Mouse (Mus musculus) midbrain, postnatal 0 days (tissue): ENCODE results near the gene 1700092M07Rik. TPM values are rescaled to one million over a fixed set of nuclear protein-coding genes. Genes with fewer than 3 reads are reported as not detected.

ENCODE experiments used
- ATAC-seq: fragments of 200-750 bp; cut with Nextera tagmentation; 2 replicates; pipeline ENCODE4 v1.8.0; 2017; ENCODE audit warnings: moderate number of reproducible peaks, mild to moderate bottlenecking, moderate TSS enrichment, moderate library complexity; ENCODE audit not compliant: low FRiP score
- DNase-seq: peaks from one replicate; pipeline ENCODE4 v3.0.0-alpha.2; 2015; ENCODE audit warnings: low spot score
- H3K27ac ChIP-seq: fragments of 300-500 bp; sonication (generic); 2 replicates; pipeline ENCODE4 v1.5.1; 2014; ENCODE audit warnings: low read depth, mild to moderate bottlenecking, low read length, mixed read lengths
- H3K27me3 ChIP-seq: fragments of 300-500 bp; sonication (generic); 2 replicates; pipeline ENCODE4 v1.6.1; 2014; ENCODE audit warnings: low read length, control low read depth, mixed read lengths; ENCODE audit not compliant: insufficient read depth
- H3K36me3 ChIP-seq: fragments of 300-500 bp; sonication (generic); 2 replicates; pipeline ENCODE4 v1.6.1; 2014; ENCODE audit warnings: low read length, control low read depth, mixed read lengths; ENCODE audit not compliant: insufficient read depth
- H3K4me1 ChIP-seq: fragments of 300-500 bp; sonication (generic); 2 replicates; pipeline ENCODE4 v1.6.1; 2014; ENCODE audit warnings: mild to moderate bottlenecking, control low read depth, antibody characterized with exemption, low read length, mixed read lengths; ENCODE audit not compliant: insufficient read depth
- H3K4me2 ChIP-seq: fragments of 300-500 bp; sonication (generic); 2 replicates; pipeline ENCODE4 v1.6.1; 2014; ENCODE audit warnings: low read depth, mild to moderate bottlenecking, low read length, mixed read lengths; ENCODE audit not compliant: poor library complexity, severe bottlenecking
- H3K4me3 ChIP-seq: fragments of 300-500 bp; sonication (generic); 2 replicates; pipeline ENCODE4 v1.5.1; 2014; ENCODE audit warnings: low read depth, mild to moderate bottlenecking, low read length, moderate library complexity
- H3K9ac ChIP-seq: fragments of 300-500 bp; sonication (generic); replicated peaks from 2 replicates; pipeline ENCODE4 v1.6.1; 2014; ENCODE audit warnings: mild to moderate bottlenecking, low read length, moderate library complexity, mixed read lengths; ENCODE audit not compliant: poor library complexity, severe bottlenecking
- H3K9me3 ChIP-seq: fragments of 300-500 bp; sonication (generic); 2 replicates; pipeline ENCODE4 v1.6.1; 2016; ENCODE audit warnings: low read length, control low read depth
- CTCF ChIP-seq: IDR thresholded peaks from 2 replicates; pipeline ENCODE4 v1.5.1; 2016; ENCODE audit warnings: antibody characterized with exemption, mild to moderate bottlenecking
- WGBS: fragments of 180-500 bp; shearing (Covaris S2); extraction: QIAGEN DNeasy Blood & Tissue Kit; methylation state at CpG from one replicate; pipeline ENCODE4 v1.1.7; 2014; 5-methylcytosine and 5-hydroxymethylcytosine counted together
- microRNA-seq: library from miRNA; unstranded; fragments of <30 nt; microRNA quantifications from one replicate; pipeline ENCODE4, GENCODE M21; 2016; ENCODE audit warnings: borderline number of aligned reads
- polyA plus RNA-seq: library from polyadenylated mRNA; unstranded; fragments of >200 nt; fragmentation: Nextera tagmentation; extraction: Ambion mirVana; gene quantifications from 2 replicates; pipeline ENCODE4 v1.2.1, GENCODE M21; 2015
- total RNA-seq: library from RNA; depleted of rRNA; stranded (reverse); fragments of >200 nt; gene quantifications from 2 replicates; pipeline ENCODE4 v1.2.3, GENCODE M21; 2014; rRNA removed

1700092M07Rik gene
- total and polyA plus RNA-seq, 2 experiments from 2014 or later = 0.64 TPM; not detected in 1

DNA sequence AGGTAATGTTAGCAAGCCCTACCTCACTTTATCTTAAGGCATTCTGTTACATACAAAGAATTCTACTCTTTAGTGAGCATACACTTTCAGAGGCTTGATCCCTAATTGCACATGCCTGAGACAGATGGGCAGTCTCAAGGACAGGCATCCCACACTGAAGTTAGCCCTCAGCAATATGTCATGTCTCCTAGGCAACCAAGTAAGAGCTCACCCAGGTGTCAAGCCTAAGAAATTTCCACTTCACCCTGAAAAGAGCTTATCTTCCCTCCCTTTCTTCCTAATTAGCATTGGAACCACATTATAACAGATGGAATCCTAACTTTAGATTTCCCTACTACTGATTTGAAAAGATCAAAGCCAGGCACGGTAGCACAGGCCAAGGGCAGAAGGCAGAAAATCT lies 48.7 kb downstream of the 1700092M07Rik start:
- no peaks in the 10 kb centered on the region for H3K27me3 ChIP-seq
- no peaks in the 10 kb centered on the region for H3K4me1 ChIP-seq
- WGBS = 15% methylated on average over 1 of the region's 1 CpGs
- no peak overlapping the region for H3K9ac ChIP-seq
- H3K4me3 ChIP-seq = no peak overlapping the region
- no peaks in the 10 kb centered on the region for H3K9me3 ChIP-seq
- DNase-seq (no peak), ATAC-seq (no peak)
- H3K27ac ChIP-seq = no peak overlapping the region; the same call in 1 of the 2 replicates
- H3K4me2 ChIP-seq = no peak overlapping the region
- H3K36me3 ChIP-seq = peaks cover 12% of the 10 kb centered on the region
- no peak for TF ChIP-seq CTCF

DNA sequence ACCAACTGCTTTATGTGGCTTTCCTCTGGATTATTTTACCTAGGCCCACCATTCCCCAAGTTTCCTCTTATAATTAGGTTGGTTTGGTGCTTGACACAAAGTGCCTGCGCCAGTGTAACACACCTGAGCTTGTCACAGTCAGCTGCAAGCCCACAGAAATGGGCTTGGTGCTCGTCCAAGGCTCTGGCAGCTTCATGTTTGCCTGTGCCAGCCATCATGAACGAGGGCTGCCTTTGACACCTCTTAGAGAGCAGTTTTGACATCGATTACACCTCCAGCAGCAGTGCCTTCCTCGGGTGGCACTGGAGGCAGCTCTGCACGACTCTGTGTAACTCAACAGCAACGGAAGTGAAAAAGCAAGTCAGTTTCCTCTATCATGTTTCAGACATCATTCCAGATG lies 49.7 kb downstream of the 1700092M07Rik start:
- H3K27ac ChIP-seq = no peak overlapping the region
- no peak for DNase-seq
- 83% methylated on average over 7 of the region's 7 CpGs for WGBS
- no peak overlapping the region for H3K4me2 ChIP-seq
- no peaks in the 10 kb centered on the region for H3K4me1 ChIP-seq
- H3K27me3 ChIP-seq = no peaks in the 10 kb centered on the region
- no peaks in the 10 kb centered on the region for H3K9me3 ChIP-seq
- no peak for TF ChIP-seq CTCF
- H3K9ac ChIP-seq = no peak overlapping the region
- no peak overlapping the region for H3K4me3 ChIP-seq
- no peak for ATAC-seq
- H3K36me3 ChIP-seq = peaks cover 18% of the 10 kb centered on the region

Small RNA genes within 50 kb of the gene (microRNA-seq; reads per million reads assigned to microRNA genes)
- not detected for gene Mir6992

Other genes starting within 250 kb of the 1700092M07Rik start
Only the 30 nearest of the 33 such genes appear.
- gene Slc22a8, start 149.5 kb upstream of the 1700092M07Rik start, total RNA-seq = 12.9 and 14.7 TPM in 2 replicates
- 20.3 and 20.9 TPM in 2 replicates for gene Slc22a8, start 149.5 kb upstream of the 1700092M07Rik start, polyA plus RNA-seq
- 17.2 and 18.3 TPM in 2 replicates for gene Slc22a6, start 122.7 kb upstream of the 1700092M07Rik start, total RNA-seq
- gene Slc22a6, start 122.7 kb upstream of the 1700092M07Rik start, polyA plus RNA-seq = 13.1 and 14.7 TPM in 2 replicates
- gene Chrm1, start 76.9 kb upstream of the 1700092M07Rik start, total RNA-seq = 1.3 and 1.9 TPM in 2 replicates
- gene Chrm1, start 76.9 kb upstream of the 1700092M07Rik start, polyA plus RNA-seq = 1.0 and 1.1 TPM in 2 replicates
- gene Slc3a2, start 17.3 kb upstream of the 1700092M07Rik start, total RNA-seq = 111 and 133 TPM in 2 replicates
- 212 and 223 TPM in 2 replicates for gene Slc3a2, start 17.3 kb upstream of the 1700092M07Rik start, polyA plus RNA-seq
- 50.9 and 65.7 TPM in 2 replicates for gene Wdr74, start 4.9 kb upstream of the 1700092M07Rik start, total RNA-seq
- 85.9 and 88.2 TPM in 2 replicates for gene Wdr74, start 4.9 kb upstream of the 1700092M07Rik start, polyA plus RNA-seq
- 112 and 147 TPM in 2 replicates for gene Stx5a, start 695 bp downstream of the 1700092M07Rik start, total RNA-seq
- gene Stx5a, start 695 bp downstream of the 1700092M07Rik start, polyA plus RNA-seq = 104 and 106 TPM in 2 replicates
- gene Nxf1, start 16.4 kb downstream of the 1700092M07Rik start, total RNA-seq = 67.4 and 75.6 TPM in 2 replicates
- gene Nxf1, start 16.4 kb downstream of the 1700092M07Rik start, polyA plus RNA-seq = 90.0 and 92.8 TPM in 2 replicates
- gene Tmem223, start 30.3 kb downstream of the 1700092M07Rik start, total RNA-seq = 210 and 320 TPM in 2 replicates
- gene Tmem223, start 30.3 kb downstream of the 1700092M07Rik start, polyA plus RNA-seq = 202 and 230 TPM in 2 replicates
- 20.4 and 27.3 TPM in 2 replicates for gene Tmem179b, start 33.7 kb downstream of the 1700092M07Rik start, total RNA-seq
- gene Tmem179b, start 33.7 kb downstream of the 1700092M07Rik start, polyA plus RNA-seq = 19.1 and 21.1 TPM in 2 replicates
- gene Taf6l, start 45.7 kb downstream of the 1700092M07Rik start, total RNA-seq = 32.5 and 38.7 TPM in 2 replicates
- gene Taf6l, start 45.7 kb downstream of the 1700092M07Rik start, polyA plus RNA-seq = 25.2 and 26.4 TPM in 2 replicates
- gene Polr2g, start 57.9 kb downstream of the 1700092M07Rik start, total RNA-seq = 67.2 and 67.5 TPM in 2 replicates
- gene Polr2g, start 57.9 kb downstream of the 1700092M07Rik start, polyA plus RNA-seq = 163 and 171 TPM in 2 replicates
- 6.0 and 6.2 TPM in 2 replicates for gene Zbtb3, start 61.8 kb downstream of the 1700092M07Rik start, total RNA-seq
- 3.2 and 4.5 TPM in 2 replicates for gene Zbtb3, start 61.8 kb downstream of the 1700092M07Rik start, polyA plus RNA-seq
- gene Ttc9c, start 78.6 kb downstream of the 1700092M07Rik start, total RNA-seq = 63.0 and 63.8 TPM in 2 replicates
- 38.8 and 45.3 TPM in 2 replicates for gene Ttc9c, start 78.6 kb downstream of the 1700092M07Rik start, polyA plus RNA-seq
- gene Hnrnpul2, start 79.3 kb downstream of the 1700092M07Rik start, total RNA-seq = 25.9 and 36.2 TPM in 2 replicates
- gene Hnrnpul2, start 79.3 kb downstream of the 1700092M07Rik start, polyA plus RNA-seq = 4.6 and 5.5 TPM in 2 replicates
- gene AC129217.1, start 89.1 kb downstream of the 1700092M07Rik start, total RNA-seq = 5.6 and 12.7 TPM in 2 replicates
- gene AC129217.1, start 89.1 kb downstream of the 1700092M07Rik start, polyA plus RNA-seq = not detected in 2 replicates
- 112 and 121 TPM in 2 replicates for gene Bscl2, start 96.7 kb downstream of the 1700092M07Rik start, total RNA-seq
- gene Bscl2, start 96.7 kb downstream of the 1700092M07Rik start, polyA plus RNA-seq = 101 and 108 TPM in 2 replicates
- gene Gng3, start 98.5 kb downstream of the 1700092M07Rik start, total RNA-seq = 103 and 119 TPM in 2 replicates
- gene Gng3, start 98.5 kb downstream of the 1700092M07Rik start, polyA plus RNA-seq = 746 and 809 TPM in 2 replicates
- 2.7 and 3.5 TPM in 2 replicates for gene Lrrn4cl, start 110.0 kb downstream of the 1700092M07Rik start, total RNA-seq
- gene Lrrn4cl, start 110.0 kb downstream of the 1700092M07Rik start, polyA plus RNA-seq = 2.0 and 2.1 TPM in 2 replicates
- gene Ubxn1, start 130.8 kb downstream of the 1700092M07Rik start, total RNA-seq = 73.5 and 73.8 TPM in 2 replicates
- gene Ubxn1, start 130.8 kb downstream of the 1700092M07Rik start, polyA plus RNA-seq = 142 and 143 TPM in 2 replicates
- 22.6 and 26.5 TPM in 2 replicates for gene Uqcc3, start 140.2 kb downstream of the 1700092M07Rik start, total RNA-seq
- 64.2 and 65.0 TPM in 2 replicates for gene Uqcc3, start 140.2 kb downstream of the 1700092M07Rik start, polyA plus RNA-seq
- gene Lbhd1, start 143.0 kb downstream of the 1700092M07Rik start, total RNA-seq = 4.2 and 6.6 TPM in 2 replicates
- 17.7 and 20.6 TPM in 2 replicates for gene Lbhd1, start 143.0 kb downstream of the 1700092M07Rik start, polyA plus RNA-seq
- gene Gm49403, start 143.2 kb downstream of the 1700092M07Rik start, total RNA-seq = not detected in 2 replicates
- gene Gm49403, start 143.2 kb downstream of the 1700092M07Rik start, polyA plus RNA-seq = not detected in 2 replicates
- 17.8 and 23.7 TPM in 2 replicates for gene 1810009A15Rik, start 148.1 kb downstream of the 1700092M07Rik start, total RNA-seq
- gene 1810009A15Rik, start 148.1 kb downstream of the 1700092M07Rik start, polyA plus RNA-seq = 29.2 and 32.9 TPM in 2 replicates
- gene Gm49416, start 148.2 kb downstream of the 1700092M07Rik start, total RNA-seq = 3.8 TPM in 1 of 2 replicates, not detected in the other
- not detected in 2 replicates for gene Gm49416, start 148.2 kb downstream of the 1700092M07Rik start, polyA plus RNA-seq
- 30.3 and 37.8 TPM in 2 replicates for gene Ints5, start 152.3 kb downstream of the 1700092M07Rik start, total RNA-seq
- gene Ints5, start 152.3 kb downstream of the 1700092M07Rik start, polyA plus RNA-seq = 20.2 and 21.8 TPM in 2 replicates
- gene Ganab, start 157.4 kb downstream of the 1700092M07Rik start, total RNA-seq = 86.9 and 88.5 TPM in 2 replicates
- 49.4 and 49.8 TPM in 2 replicates for gene Ganab, start 157.4 kb downstream of the 1700092M07Rik start, polyA plus RNA-seq
- gene B3gat3, start 179.7 kb downstream of the 1700092M07Rik start, total RNA-seq = 111 TPM in 2 replicates
- 95.5 and 99.7 TPM in 2 replicates for gene B3gat3, start 179.7 kb downstream of the 1700092M07Rik start, polyA plus RNA-seq
- gene Rom1, start 188.6 kb downstream of the 1700092M07Rik start, total RNA-seq = 3.0 and 6.3 TPM in 2 replicates
- 2.7 and 3.5 TPM in 2 replicates for gene Rom1, start 188.6 kb downstream of the 1700092M07Rik start, polyA plus RNA-seq
- 6.3 and 9.3 TPM in 2 replicates for gene Eml3, start 188.8 kb downstream of the 1700092M07Rik start, total RNA-seq
- 8.7 and 9.0 TPM in 2 replicates for gene Eml3, start 188.8 kb downstream of the 1700092M07Rik start, polyA plus RNA-seq
- 64.3 and 65.6 TPM in 2 replicates for gene Mta2, start 201.2 kb downstream of the 1700092M07Rik start, total RNA-seq
- gene Mta2, start 201.2 kb downstream of the 1700092M07Rik start, polyA plus RNA-seq = 73.6 and 77.9 TPM in 2 replicates